Mouse (Mus musculus): ENCODE data around the gene Omt2a. TPM values are rescaled to one million over a fixed set of nuclear protein-coding genes. Genes with fewer than 3 reads are reported as not detected.
A peak's percentile ranks its signal among the peaks of the same experiment; 100 is the strongest.
"Not testable (repeated sequence)": the region's sequence is repeated elsewhere in the genome, so short reads cannot be mapped to it uniquely, and the experiment has no call there.

The Omt2a gene
- total RNA-seq (2021): not detected
- long read RNA-seq, experiment 1: 0 reads
- long read RNA-seq, experiment 2: 0 reads

DNA sequence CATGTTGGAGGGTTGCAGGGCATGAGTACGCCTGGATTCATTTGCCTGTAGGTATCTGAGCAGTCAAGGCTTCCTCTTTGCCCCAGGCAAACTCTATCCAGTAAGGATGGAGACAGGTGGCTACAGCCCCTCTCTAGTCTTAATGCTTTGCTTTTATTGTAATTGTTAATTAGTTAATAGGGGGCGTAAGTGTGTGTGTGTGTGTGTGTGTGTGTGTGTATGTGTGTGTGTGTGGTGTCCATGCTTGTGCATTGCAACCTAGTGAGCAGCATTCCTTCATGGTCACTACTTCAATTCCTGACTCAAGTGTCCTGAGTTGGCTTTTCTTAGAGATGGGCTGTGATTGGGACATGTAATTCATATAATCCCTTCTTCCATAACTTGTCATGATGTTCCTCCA is at the start of gene Omt2a:
TSS of gene Omt2a (minus strand) at position 101 of the 400 bp plus-strand sequence.
- DNase-seq (ENCODE audit: low spot score in 2 of 2): no peak

DNA sequence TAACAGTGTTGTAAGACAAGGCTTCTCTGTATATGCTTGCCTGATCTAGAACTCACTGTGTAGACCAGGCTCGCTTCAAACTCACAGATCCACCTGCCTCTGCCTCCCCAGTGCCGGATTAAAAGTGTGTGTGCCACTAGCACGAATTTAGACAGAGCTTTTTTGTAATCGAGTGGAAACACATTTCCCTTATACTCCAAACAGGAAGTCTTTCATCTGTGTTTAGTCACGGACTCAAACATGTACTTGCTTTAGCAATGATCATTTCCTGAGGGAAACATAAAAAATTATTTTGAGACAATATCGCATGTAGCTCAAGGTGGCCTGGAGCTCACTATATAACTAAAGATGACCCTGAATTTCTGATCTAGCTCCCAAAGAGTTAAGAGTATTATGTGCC is 48.8 kb upstream of the Omt2a start:
- no peak for DNase-seq (ENCODE audit: low spot score in 2 of 2)

DNA sequence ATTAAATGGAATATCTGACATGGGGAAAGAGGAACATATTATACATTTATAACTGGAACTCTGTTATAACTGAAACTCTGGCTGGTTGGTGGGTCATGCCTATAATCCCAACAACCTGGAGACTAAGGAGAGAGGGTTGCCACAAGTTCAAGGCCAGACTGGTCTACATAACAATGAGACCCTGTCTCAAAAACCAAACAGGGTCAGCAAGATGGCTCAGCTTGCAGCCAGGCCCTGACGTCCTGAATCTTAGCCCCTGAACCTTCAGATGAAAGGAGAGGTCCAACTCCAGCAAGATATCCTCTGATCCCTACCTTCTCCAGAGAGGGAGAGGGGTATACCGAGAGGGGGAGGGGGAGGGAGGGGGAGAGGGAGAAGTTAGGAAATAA is 45.9 kb upstream of the Omt2a start:
- DNase-seq (ENCODE audit: low spot score in 2 of 2): no peak

DNA sequence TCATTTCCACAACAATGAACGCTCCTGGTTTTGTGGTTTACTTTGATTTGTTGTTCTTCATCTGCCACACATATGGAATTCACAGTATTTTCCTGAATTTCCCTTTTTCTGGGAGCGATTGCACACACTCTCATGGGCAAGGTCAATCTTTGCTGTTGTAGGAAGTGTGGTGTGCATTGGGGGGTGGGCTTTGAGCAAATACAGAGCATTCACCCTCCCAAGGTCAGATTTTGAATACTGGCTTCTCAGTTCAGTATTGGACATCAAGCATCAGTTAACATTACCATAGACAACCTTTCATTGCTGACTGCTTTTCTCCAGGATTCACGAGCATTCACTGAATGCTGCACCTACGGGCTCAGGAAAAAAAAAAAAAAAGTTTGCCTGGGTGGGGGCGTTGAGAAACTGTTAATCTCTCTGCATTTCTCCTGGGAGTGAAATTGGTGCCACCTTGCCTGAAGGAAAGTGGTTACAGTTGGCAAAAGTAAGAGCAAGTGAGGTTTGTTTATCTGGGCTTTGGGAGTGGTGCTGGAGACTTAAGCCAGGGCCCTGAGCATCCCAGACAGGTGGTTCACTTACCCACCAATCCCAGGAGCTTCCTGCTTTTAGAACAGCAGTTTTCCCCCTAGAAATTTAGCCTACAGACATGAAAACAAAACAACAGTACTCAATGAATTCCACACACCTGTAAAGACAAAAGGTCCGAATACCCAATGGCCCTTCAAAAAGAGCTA is 45.3 kb upstream of the Omt2a start:
- DNase-seq (ENCODE audit: low spot score in 2 of 2): no peak

DNA sequence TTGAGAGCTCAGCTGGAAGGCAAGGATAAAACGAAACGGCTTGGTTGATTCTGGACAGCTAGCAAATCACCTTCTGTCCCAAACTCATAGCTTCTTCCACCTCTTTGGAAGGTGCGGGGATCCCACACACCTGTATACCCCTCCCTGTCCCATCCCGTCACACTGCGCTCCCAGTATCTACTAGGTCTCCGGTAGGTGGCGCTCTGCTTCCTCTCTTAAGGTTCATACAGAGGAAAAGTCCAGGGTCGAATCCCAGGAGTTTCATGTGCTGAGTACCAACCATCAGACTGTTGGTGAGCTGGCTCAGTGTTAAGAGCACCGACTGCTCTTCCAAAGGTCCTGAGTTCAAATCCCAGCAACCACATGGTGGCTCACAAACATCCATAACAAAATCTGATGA is 43.5 kb upstream of the Omt2a start:
- DNase-seq (ENCODE audit: low spot score in 2 of 2): peak; percentile 22 to 60

DNA sequence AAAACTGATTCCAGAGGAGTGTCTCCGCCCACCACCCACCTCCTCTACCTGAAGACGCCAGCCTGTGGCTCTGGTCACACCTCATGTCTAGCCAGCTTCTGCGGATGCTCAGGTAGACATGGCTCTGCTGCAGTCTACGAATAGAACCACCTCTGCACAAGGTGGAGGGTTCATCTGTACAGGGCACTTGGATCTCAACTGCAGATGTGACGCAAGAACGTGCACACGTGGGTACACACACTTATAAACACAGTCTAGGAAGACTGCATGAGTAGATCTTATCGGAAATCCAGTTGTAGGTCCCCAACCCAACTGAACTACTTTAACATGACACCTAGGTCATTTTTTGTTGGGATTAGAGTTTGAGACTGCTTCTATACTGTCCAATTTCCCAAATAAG is 41.0 kb upstream of the Omt2a start, which contains the start of gene Gsta2:
TSS of gene Gsta2 (minus strand) at position 178 of the 400 bp plus-strand sequence.
- no peak for DNase-seq (ENCODE audit: low spot score in 2 of 2)

DNA sequence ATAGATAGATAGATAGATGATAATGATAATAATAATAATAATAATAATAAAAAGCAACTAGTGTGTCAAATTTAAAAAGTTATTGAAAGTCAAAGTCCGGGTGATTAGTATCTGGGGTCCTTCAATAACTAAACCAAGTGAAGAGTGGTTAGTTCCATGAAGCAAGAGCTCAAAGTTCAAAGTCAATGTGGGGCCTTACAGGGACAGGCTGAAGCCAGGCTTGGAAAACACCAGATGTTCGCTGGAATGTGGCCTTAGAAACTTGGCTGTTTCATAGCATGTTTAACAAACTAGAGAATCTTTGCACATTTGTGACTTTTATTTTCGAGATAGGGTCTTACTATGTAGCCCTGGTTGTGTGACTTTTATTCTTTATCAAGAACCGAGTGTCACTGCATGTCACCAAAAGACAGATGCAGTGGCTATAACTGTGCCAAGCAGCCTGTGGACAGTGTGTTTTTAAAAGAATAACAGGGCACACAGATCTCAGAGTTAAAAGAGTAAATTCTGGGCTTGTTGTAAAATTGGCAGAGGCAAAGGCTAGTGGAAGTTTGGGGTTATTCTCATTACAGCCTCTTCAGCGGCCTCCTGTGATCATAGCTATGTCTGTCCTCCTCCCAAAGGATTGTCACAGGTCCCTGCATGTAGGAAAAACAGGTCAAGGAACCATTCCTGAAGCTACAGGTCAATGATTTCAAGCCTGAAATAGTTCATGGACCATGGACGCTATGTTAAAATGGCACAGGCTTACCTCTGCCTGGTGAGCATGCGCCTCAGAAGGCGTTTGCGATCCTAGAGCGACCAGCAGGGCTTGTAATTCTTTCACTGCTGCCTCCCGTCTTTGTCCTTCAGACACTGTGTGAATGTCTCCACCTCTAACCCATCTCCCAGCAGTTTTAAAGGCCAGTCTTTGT is 40.3 kb upstream of the Omt2a start:
- no peak for DNase-seq (ENCODE audit: low spot score in 2 of 2)

DNA sequence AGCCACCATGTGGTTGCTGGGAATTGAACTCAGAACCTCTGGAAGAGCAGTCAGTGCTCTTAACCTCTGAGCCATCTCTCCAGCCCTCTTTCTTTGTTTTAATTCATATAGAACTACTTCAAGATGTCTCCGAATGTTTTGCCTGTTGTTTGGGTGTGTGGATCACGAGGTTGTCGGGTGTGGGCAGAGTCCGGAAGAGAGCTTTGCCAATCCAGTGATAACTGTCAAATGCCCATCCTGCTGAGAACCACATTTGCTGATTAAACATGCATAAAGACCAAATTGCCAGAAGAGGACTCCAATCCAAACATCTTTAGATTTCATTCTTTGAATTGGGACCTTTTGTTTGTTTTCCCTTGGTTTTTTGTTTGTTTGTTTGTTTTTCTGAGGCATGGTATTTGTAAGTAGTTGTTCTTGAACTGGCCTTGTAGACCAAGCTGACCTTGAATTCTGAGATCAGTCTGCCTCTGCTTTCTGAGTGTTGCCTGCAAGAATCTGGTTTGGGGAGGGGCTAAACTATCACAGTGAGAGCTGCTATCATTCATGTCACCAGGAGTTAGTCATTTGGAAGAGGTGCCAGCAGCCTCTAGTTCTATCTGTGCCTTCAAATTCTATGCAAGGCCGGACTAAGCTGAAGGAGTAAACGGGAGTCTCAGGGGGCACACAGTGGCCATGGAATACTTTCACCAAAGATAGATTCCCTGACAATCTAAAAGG is 37.1 kb upstream of the Omt2a start:
- DNase-seq (ENCODE audit: low spot score in 2 of 2): no peak

DNA sequence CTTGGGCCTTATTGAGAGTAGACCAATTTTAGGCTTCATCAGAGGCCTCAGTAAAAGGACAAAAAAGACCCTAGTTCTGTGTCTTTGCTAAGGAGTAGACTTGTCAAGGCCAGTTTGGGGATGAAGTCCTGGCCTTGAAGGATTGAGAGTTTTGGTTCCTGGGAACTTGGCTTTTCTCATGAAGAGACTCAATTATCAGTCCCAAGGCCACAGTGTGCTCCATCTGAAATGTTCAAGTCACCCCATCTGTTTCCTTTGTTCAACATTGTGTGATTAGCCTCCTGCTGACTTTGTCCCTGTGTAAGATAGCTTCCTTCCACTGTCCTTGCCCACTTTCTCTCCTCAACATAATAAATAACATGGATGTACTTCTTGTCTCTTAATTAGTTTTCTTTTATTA is 35.4 kb upstream of the Omt2a start:
- DNase-seq (ENCODE audit: low spot score in 2 of 2): not testable (repeated sequence)

DNA sequence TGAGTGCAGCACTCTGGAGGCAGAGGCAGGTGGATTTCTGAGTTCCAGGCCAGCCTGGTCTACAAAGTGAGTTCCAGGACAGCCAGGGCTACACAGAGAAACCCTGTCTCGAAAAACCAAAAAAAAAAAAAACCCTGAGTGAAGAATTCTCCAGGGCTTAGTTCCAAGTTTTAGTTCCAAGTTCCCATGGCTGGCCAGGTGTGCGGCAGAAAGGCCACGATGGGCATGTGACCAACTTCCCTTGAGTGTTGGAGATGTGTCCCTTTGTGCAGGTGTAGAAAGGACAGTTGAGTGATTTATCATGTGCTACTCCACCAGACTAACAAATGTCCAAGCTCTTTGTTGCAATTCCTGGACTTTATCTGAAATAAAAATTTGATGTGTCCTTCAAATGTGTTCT is 34.5 kb upstream of the Omt2a start:
- DNase-seq (ENCODE audit: low spot score in 2 of 2): not testable (repeated sequence)

DNA sequence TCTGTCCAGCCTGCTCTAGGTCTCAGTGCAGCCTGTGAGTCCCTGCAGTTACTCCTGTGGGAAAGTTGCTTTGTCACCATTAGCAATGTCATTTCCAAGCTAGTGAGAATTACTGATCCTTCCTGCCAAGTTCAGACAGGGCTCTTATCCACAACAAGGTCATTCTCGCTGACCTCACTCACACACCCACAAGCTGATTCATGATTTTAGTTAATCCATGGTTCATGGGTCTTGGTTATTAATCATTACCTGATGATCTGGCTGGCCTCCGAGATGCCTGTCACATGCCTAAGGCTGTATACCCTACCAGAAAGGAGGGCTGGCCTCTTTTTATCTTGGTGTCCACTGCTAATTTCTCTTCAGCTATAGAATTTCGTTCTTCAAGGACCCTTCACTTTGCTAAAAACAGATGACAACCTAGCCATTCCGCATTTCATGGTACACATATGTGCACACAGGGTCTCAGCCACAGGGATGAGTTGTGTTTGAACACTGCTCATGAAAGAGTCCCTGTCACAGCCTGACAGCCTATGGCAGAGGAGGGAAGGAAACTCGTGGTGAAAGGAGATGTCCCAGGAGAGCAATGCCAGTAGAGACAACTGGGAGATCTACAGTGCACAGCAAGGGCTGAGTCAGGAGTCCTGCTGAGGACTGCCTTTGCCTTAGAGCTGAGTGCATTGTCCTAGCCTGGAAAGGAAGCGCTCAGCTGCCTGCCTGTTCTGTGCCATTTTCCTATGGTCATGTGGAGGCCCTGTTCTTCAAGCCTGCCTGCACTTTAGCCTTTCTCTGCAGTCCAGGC is 33.8 kb upstream of the Omt2a start:
- not testable (repeated sequence) for DNase-seq (ENCODE audit: low spot score in 2 of 2)

DNA sequence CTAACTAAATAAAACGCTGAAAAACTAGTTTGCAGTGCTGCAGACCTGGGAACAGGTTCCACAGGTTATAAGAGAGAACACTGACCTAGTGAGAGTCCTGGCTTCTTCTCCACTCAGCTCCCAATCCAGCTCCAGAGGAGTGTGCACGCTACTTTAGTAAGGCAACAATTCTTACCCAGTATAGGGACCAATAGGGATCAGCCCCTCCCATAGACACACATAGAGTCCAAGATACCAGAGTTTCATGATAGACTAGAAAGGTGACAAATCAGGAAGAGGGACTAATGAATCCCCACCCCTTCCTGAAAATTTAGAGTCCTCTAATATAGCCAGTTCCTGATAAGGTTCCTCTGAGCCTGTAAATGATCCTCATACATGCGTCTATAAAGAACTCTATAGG is 32.4 kb upstream of the Omt2a start:
- DNase-seq (ENCODE audit: low spot score in 2 of 2): no peak

DNA sequence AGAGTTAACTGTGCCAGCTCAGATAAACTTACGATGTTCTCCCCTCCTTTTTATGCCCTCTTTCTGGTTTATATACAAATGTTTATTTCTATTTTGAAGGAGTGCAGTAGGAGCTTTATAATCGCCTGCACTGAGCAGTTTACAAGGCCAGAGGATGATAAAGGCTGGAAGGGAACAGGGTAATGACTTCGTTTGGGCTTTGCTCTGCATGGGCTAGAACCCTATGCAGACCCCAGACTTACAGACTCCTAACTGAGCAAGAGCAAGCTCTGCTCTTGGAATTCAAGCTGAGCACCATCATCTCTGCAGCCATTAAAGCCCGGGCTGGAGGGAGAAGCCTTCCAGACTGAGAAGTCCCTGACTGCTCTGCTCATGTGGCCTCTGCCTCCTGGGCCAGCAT is 30.6 kb upstream of the Omt2a start:
- DNase-seq (ENCODE audit: low spot score in 2 of 2): not testable (repeated sequence)

DNA sequence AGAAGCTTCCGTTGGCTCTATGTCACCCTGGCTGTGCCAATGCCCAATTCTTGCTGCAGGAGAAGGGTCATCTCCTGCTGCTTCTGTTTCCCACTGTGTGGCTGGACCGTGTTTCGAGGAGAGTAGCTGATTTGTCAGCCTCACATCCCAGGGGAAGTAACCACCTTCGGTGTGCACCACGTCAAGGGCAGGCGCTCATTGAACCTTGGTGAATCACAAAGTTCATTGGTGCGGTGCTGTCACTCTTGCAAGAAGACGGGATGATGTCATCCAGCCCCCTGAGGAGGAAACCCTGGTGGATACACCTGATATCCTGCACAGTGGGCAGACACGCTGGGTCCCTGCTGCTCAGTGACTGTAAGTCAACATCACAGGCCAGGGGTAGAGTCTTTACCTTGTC is 28.5 kb upstream of the Omt2a start:
- DNase-seq (ENCODE audit: low spot score in 2 of 2): not testable (repeated sequence)

DNA sequence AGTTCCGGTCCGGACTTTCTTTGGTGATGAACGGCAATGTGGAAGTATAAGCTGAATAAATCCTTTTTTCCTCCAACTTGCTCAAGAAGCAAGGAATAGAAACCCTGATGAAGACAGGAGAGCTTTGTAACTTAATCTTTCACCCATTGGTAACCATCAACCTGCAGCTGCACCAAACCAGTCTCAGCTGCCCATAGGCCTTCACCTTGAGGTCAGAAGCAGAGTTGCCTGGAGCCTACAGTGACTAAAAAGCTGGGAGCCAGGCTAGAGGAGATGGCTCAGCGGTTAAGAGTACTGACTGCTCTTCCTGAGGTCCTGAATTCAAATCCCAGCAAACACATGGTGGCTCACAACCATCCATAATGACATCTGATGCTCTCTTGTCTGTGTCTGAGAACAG is 27.9 kb upstream of the Omt2a start:
- DNase-seq (ENCODE audit: low spot score in 2 of 2): not testable (repeated sequence)

DNA sequence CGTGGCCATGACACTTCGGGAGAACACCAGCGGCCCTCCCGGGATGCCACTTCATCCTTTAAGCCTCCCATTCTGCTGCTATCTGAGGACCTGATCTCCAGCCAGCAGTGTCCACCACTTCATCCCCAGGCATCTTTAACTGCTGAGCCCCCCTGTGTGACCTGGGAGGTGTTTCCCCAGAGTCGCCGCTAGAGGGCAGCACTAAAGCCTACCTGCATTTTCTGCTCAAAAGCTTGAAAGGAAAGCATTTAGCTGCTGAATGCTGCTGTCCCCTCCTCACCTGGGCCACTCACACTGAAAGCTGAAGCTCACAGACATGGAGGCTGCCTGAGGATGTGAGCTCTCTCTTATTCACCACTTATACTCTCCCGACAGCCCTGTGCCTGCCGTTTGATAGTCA is 25.7 kb upstream of the Omt2a start:
- DNase-seq (ENCODE audit: low spot score in 2 of 2): peak in 1 of 2 experiments; percentile 18

DNA sequence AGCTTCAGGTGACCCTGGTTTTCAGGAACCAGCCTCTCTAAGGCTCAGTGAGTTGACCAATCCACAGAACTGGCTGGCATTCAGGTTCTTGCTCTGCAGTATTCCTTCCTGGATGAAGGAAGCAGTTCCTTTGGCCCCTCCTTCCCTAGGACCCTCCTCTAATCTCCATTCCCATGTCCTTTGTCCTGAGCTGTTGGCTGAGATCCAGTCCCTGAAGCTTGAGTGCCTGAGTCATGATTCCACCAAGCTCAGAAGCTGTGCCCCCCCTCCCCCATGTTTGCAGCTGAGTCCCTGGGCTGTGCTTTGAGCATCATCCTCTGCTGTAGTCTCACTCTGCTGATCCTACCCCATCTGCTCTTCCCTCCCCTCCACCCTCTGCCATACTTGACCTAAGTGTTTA is 22.5 kb upstream of the Omt2a start:
- not testable (repeated sequence) for DNase-seq (ENCODE audit: low spot score in 2 of 2)

DNA sequence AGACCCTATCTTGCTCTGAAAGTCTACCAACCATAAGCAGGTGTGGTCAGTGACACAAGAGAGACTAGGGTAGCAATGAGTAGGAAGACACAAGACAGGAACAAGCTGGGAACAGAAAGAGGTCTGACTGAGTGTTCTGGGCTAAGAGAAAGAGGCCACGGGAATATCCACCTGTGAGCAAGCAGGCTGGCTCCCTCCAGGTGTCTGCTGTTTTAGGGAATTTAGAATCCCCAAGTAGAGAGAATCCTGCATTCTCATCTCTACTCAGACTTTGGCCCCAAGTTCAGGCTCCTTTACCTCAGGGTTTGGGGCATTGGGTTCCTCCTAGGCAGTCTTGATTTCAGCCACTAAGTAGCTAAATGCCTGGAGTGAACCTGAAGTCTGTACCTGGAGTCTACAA is 12.7 kb upstream of the Omt2a start, which contains the start of gene Omt2b:
TSS of gene Omt2b (plus strand) at position 301 of the 400 bp plus-strand sequence.
- not testable (repeated sequence) for DNase-seq (ENCODE audit: low spot score in 2 of 2)

DNA sequence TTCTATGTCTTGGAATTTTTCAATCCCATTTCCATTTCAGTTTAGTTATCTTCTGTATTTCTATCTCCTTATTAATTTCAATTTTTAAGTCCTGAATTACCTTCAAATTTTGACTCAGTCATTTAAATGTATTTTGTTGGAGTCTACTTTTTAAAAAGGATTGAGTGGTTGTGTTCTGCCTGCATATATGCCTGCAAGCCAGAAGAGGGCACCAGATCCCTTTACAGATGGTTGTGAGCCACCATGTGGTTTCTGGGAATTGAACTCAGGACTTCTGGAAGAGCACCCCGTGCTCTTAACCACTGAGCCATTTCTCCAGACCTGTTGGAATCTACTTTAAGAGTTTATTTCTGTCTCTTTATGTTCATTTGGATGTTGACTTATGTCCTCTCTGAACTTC is 4.9 kb upstream of the Omt2a start:
- DNase-seq (ENCODE audit: low spot score in 2 of 2): no peak

DNA sequence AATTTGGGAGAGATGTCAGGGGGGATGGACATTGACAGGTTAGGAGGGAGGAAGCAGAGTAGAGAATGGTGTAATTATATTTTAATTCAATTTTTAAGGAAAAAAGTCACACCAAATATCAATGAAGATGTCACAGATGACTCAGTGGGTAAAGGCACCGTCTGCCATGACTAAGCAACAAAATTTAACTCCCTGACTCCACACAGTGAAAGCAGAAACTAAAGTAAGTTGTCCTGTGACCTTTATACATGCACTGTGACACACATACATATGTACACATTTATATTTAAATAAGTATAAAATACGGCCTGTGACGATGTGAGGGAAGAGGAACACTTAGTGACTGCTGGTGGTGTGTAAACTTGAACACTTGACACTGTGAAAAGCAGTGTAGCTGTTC is 6.5 kb downstream of the Omt2a start:
- not testable (repeated sequence) for DNase-seq (ENCODE audit: low spot score in 2 of 2)

DNA sequence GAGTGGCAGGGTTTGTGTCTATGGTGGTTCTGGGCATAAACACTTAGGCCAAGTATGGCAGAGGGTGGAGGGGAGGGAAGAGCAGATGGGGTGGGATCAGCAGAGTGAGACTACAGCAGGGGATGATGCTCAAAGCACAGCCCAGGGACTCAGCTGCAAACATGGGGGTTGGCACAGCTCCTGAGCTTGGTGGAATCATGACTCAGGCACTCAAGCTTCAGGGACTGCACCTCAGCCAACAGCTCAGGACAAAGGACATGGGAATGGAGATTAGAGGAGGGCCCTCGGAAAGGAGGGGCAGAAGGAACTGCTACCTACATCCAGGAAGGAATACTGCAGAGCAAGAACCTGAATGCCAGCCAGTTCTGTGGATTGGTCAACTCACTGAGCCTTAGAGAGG is 15.5 kb downstream of the Omt2a start:
- DNase-seq (ENCODE audit: low spot score in 2 of 2): not testable (repeated sequence)

Measured in gastrocnemius, postnatal 4 days (tissue).